Mouse (Mus musculus): ENCODE results near the gene Dnajb11.

Gene Dnajb11

DNA sequence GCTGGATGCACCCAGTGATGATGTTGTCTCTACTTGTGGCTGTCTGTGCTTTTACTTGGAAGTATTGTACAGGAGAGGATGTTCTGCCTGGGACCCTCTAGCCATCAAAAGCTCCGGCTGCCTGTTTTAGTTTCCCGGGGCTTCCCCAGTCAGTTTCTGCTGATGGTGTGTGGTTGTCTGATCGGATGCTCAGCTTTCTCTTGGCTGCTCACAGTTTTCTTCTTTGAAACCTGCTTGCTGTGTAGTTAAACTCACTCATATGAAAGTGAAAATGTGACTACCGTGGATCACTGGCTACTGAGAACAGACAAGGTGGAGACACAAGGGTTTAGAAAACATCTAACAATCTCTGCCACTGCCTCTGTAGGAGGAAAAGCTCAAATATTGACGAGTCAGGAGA is 25.8 kb downstream of the Dnajb11 start:
- DNase-seq, result no peak

DNA sequence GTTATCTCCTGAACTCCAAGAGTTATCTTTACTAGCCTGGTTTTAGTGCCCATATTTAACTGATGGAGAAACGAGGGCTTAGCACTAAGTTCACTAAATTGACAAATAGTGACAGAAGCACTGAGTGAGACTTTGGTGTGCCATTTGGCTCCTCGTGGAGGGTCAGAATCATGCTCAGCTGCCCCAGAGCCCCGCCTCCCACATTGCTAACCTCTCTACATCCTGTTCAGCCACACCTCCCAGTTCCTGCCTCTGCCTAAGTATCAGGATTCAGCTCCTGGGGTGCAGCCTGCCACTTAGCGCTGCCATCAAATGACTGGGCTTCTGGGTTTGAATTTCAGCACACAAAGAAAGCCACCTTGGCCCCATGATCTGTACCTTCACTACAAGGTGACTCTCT is 27.7 kb downstream of the Dnajb11 start:
- no peak for DNase-seq

DNA sequence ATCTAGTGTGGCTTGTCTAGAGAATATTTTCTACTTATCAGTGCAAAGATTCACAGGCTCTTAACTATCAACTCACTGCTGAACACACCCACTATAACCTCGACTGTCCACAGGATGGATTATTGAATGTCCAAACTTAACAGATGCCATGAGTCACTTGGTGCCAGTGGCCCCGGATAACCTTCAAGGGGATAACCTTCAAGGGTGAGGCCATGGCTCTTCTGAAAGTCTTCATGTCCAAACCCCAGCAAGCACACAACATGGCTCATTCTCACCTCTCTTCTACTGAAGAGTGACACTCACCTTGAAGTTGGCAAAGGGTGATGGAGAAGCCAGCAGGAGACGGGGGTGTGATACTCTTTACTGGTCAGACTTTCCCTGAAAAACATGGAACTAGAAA is 29.1 kb downstream of the Dnajb11 start:
- no peak for DNase-seq

DNA sequence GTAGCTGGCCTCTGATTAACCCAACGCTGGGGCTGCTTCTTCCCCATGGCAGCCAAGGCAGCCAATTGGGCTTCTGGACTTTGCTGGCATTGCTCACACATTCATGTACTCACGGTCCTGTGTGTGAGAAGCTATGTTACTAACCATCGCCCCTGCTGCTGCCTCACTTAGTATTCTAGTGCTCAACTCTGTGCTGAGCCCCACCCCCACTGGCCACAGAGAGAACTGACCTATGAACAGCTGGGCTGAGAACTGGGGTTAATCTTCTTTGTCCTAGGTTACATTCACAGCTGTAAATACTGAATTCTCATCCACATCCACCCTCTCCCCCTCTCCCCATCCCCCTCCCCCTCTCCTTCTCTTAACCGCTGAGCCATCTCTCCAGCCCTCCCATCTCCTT is 31.2 kb downstream of the Dnajb11 start:
- peak; percentile 38 for DNase-seq

DNA sequence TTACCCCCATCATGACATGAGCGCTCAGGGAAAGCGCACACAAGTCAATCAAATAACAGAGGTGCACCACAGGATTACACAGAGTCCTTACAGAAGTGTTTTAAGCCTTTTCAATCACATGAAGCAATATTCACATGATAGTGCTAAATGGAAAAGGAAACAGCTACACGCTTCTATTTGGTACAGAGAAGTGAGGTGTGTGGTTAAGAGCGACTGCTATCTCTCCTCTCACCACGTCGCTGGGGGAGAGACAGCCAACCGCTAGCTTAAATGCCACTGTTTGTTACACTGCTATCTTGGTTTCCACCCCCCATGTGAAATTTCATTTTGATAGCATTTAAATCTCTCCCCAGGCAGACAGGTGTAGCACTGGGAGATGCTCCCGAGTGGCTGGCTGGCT is 32.1 kb downstream of the Dnajb11 start:
- no peak for DNase-seq

DNA sequence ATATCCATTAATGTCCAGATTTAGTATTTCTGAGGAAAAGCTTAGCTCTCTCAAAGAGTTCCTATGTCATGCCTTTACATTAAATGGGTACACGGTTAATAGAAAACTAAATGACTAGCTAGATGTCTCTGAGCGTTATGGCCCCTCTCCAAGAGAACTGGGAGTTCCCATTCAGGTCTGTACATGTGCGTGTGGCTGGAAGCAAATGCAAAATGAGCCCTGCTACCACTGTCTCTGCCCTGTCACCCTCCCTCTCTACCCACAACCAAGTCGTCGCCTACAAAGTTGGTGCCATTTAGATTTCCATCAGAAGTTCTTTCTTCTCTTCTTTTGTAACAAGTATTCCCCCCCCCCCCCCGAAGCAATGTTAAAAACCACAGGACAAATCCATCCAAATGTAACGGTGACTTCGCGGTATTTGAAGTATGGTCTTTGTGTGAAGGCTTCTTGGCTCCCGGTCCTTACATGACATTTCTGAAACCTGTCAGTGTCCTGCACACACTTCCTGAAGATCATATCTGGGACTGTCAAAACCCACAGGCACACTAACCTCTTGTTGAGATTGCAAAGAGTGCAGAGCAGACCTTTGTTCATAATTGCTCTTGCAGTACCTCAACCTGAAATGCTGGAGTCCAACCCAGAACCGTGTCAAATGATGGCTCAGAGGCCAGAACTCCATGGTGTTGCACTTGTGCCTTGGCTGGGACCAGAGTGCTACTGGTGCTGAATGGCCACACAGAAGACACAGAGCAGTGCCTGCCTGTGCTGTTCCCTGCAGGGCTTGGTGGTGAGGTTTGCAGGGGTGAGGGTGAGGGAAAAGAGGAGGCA is 33.3 kb downstream of the Dnajb11 start, which contains the start of gene Ahsg:
TSS of gene Ahsg (plus strand) at position 595 of the 828 bp plus-strand sequence.
- no peak for DNase-seq

DNA sequence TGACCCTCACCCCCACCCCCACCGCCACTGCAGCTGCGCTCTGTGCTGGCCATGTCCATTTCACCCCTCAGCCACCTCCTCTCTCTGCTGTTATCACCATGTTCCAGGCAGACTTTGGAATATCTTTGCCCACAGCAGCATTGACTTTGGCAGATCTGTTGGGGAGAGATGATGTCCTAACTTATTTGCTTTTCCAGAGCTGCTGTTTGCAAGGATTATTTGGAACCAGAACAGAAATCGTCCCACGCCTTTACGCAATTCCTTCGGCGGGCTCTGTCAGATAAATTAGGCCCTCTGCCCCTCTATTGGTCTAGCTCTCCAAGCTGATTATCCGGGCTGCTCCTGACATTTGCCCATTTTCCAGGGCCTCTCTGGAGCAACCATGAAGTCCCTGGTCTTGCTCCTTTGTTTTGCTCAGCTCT is 34.1 kb downstream of the Dnajb11 start:
- peak; percentile 35 for DNase-seq

DNA sequence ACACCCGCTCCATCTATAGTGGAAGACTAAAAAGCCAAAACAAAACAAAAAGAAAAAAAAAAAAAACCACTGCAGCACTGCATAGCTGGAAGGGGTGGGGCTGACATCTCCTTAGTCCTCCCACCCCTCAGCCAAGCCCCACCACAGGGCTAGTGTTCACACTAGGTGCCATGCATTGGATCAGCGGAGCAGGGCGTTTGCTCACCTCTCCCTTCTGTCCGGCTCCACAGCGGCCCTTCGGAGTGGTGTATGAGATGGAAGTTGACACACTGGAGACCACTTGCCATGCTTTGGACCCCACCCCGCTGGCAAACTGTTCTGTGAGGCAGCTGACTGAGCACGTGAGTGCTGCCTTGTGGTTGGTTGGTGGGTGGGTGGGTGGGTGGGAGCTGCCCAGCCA is 36.5 kb downstream of the Dnajb11 start:
- DNase-seq, result peak; percentile 9

DNA sequence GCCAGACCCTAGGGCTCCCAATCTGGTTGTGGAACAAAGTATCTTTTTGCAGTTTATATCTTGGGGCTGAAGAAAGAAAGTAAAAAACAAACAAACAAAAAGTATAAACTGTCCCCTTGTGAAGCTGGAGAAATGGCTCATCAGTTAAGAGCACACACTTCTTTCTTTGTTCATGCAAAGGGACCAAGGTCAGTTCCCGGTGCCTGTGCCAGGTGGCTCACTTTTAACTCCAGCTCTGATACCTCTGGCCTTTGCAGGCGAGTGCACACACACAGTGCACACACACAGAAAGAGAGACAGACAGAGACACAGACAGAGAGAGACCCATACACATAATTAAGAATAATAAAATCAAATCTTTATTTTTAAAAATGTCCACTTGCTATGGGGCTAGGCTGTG is 39.0 kb downstream of the Dnajb11 start:
- no peak for DNase-seq

DNA sequence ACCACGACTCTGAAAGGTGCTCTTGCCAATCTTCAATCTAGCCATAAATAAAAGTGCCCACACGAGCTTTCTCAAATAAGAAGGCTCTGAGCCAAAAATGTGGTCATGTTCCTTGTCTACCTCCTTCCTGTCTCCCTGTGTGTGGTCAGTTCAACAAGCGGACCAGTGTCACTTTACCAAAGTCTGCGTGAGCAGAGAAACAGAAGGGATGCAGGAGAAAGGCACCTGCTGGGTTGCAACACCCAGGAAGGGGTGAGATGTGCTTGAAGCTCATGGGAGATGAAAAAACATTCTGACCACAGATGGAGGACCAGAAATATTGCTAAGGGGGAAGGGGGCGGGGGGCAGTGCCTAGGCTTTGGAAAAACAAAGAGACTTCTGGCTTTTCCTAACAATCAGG is 41.7 kb downstream of the Dnajb11 start:
- DNase-seq, result no peak

DNA sequence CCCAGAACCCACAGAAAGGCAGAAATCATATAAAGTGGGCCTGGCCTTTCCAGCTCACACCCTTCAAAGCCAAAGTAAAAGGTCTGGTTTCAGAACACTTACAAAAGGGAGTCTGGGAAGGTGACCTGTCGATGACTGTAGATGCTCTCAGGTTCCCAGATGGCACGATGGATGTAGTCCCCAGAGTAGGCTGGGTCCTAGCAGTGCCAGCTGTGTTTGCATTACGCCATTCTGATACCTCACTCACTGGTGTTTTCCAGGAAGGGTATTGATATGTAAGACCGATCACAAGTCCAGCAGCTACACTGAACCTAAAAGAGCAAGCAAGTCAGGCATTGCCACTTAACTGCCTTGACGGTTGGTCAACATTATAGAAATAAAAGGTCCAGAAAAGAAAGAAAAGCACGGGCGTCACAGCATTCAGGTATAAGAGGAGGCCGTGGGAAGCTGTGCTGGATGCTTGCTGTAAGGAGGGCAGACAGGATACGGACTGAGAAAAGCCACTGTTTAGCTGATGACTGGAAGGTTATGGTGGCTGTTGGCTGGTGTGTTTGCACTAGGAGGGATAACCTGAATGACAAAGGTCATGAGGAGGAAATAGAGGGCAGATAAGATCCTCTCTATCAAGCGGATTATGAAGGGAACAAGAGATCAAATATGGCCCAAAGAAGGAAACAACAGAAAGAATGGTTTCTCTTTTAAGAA is 42.4 kb downstream of the Dnajb11 start:
- no peak for DNase-seq

DNA sequence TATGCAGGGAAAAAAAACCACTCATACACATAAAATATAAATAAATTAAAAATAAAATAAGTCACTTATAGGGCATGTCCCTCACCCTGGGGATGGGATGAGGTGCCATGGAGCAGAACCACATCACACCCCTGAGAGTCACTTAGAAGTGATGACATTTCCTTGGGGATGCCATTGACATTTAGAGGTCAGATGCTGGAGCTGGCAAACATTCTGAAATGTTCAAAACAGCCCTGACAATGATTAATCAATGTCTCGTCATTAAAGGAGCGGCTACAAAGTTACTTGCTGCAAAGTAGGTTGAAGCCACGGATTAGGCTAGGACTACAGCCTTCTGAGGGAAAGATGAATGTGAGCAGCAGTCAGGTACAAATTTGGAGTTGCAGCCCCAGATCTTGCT is 43.7 kb downstream of the Dnajb11 start:
- no peak for DNase-seq

DNA sequence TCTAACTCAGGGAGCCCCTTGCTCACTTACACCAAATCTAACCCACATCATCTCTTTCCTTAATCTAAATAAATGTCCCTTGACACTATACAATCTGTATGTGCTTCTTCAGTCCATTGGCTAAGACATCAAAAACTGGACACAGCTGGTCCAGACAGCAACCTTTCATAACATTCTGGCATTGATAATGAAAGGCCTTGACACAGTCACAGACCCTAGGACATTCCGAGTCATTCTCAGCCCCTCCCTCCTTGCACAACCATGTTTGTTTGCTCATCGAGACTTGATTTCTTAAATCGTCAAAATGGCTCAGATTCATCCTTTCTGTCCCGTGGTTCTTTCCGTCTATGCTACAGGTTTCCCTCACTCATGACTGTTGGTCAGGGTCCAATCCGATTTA is 51.6 kb downstream of the Dnajb11 start:
- no peak for DNase-seq

DNA sequence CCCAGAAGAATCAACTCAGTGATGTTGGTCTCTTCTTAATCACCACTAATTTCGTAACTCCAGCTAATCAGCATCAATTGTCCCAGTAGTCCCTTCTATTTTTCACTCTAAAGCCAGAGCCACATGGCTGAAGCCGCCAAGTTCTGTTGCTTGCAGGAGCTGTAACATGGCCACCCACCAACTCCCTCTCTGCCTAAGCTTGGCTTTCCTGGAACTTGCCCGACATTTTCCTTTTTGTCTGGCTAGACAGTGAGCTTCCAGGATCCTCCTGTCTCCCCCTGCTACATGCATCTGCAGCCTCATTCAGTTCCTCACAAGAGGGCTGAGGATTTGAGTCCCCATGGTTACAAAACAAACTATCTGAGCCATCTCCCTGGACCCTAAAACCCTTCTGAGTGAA is 54.3 kb downstream of the Dnajb11 start:
- no peak for DNase-seq

DNA sequence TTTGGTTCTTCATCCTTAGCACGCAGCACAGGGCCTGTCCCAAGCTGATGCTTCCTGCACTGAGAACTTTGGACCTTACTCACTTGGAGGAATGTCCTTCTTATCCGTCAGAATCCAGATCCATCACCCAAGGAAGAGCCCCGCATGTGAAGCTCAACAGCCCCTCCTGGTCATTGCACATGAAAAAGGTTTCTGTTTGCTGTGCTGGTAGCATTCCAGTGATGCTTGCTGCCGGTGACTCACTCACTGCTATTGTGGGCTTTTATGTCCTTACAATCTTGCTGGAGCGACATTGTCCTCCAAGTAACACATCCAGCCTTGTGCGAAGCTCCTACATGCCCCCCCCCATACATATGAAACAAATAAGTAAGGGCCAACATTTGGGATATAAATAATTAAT is 55.2 kb downstream of the Dnajb11 start:
- DNase-seq, result no peak

DNA sequence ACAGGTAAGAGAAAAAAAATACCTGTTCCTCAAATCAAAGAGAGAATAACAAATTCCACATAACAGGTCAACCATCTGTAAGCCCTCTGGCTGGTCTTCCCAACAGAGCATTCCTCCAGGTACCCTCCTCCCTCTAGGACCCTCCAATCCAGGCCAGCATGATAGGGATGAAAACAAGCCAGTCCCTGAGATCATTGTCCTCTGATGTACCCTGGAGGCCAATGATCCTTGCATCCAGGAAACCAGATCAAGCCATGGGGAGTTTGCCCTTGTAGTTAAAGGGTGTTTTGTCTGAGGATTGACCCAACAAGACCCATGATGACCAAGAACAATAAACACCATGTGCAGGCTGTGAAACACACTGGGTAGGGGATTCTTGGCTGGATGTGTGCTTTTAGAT is 56.6 kb downstream of the Dnajb11 start:
- DNase-seq, result no peak

DNA sequence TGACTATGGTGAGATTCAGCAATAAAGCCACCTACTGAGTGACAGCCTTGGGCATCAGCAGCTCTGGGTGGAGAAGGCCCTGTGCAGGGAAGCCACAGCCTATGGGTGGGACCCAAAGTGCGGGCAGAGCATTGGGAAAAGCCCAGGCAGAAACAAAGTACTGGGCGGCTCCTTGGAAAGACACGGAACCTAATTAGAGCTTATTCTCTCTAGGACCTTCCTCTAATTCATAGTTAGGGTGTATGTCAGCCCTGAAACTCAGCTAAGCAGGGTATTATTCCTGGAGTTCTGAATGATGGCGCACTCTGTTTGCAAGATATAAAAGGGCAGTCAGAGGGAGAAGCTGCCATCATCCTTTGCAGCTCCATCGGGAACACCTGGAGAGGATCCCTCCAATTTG is 60.4 kb downstream of the Dnajb11 start, which contains the start of gene Fetub:
TSS of gene Fetub (plus strand) at position 301 of the 400 bp plus-strand sequence.
- DNase-seq, result no peak

DNA sequence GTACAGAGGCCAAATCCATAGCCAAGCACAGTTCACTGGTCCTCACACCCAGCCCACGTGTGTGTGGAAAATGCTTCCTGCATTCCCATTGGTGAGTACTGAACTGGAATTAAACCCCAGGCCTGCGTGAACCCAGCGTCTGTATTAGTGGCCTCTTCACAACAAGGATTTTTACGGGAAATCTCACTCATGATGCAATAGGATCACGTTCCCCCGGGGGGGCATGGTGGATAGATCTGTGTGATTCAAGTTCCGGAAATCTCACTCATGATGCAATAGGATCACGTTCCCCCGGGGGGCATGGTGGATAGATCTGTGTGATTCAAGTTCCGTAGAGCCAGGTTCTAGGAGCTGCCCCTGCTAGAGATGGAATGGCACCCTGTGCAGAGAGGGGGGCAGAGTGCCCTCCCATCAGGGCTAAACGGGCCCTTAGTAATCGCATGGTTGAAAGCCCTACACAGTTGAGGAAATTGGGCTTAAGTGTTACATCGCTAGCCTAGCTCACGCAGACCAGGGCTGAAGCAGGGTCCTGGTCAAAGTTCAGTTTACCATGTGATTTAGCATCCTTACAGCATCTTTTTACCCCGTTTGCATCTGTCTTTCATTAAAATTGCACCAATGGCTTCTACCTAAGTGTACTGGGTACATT is 61.1 kb downstream of the Dnajb11 start:
- DNase-seq, result no peak

DNA sequence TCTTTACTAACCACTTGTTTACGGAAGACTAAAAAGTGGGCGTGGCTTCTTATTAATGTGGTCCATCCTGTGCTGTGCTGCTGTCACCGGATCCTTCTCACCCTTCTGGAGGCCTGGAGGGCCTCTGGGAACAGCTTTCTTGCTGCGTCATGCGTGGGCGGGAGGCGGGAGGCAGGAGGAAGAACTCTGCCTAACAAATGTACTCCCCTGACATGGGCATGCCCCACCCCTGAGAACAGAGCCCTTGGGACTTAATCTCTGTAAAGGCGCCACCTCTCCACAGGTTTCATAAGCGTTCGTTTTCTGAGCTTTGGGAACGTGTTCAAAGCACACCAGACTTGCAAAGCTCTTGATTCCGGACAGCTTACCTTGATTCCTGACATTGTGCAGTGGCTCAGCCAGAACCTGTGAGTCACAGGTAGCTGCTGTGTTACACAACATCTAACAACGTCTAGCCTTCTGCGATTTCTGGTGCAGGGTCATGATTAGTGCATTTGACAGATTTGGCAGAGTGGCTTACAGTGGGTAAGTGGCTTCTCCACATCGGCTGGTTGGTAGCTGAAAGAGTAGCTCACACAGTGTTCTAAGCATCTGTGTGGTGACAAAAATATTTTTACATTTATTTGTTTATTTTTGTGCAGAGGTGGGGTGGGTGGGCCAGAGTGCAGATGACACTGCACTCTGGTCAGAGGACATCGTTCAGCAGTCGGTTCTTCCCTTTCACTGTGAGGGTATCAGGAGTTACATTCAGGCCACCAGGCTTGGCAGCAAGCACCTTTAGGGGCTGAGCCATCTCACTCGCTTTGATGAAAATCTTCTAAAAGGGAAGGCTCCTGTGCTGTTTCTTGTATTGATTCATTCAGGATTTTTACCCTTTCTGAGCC is 62.6 kb downstream of the Dnajb11 start:
- DNase-seq, result peak; percentile 15

DNA sequence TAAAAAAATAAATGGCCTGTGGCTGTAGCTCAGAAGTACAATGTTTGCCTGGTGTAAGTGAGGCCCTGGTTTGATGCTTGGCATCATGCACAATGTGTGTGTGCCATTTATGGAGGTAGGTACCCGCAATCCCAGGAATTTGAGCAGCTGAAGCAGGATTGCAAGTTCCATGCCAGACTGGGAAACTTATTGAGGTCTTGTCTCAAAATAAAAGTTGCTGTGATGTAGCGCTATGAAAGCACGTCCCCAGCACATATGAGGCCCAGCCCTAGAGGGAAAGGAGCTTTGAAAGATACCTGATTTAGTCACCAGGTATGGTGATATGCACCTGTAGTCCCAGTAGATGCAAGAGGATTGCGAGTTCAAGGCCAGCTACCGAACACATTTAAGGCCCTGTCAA is 64.1 kb downstream of the Dnajb11 start:
- DNase-seq, result no peak

DNA sequence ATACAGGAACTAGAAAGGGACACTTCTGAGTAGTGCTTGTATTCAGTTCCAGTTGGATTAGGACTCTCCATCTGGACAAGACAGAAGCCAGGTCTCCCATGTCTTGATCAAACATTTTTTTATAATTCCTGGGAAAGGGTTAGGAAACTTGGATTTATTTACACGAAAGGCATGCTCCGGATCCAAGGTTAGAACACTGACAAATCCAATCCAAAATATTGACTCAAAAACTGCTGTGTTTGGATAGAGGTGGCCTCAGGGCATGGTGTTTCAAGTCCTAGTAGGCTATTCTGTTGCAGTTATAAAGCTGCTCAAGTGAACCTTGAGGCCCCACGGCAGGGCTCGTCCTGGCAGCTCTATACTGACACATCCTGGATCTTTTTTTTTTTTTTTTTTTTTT is 64.8 kb downstream of the Dnajb11 start:
- DNase-seq, result no peak

All from liver (tissue).